Mouse (Mus musculus) lung, embryonic 14.5 days (tissue): ENCODE measurements around the gene Pigh. TPM values are rescaled to one million over a fixed set of nuclear protein-coding genes. Genes with fewer than 3 reads are reported as not detected.

Source experiments
- ATAC-seq: fragments of 200-750 bp; cut with Nextera tagmentation; 2 replicates; pipeline ENCODE4 v1.8.0; 2017; ENCODE audit warnings: mild to moderate bottlenecking, moderate TSS enrichment, moderate library complexity; ENCODE audit not compliant: insufficient read depth
- DNase-seq: peaks from one replicate; pipeline ENCODE4 v3.0.0-alpha.2; 2015
- H3K27ac ChIP-seq: fragments of 300-500 bp; sonication (generic); 2 replicates; pipeline ENCODE4 v1.5.1; 2014; ENCODE audit warnings: low read depth, mild to moderate bottlenecking, moderate library complexity
- H3K27me3 ChIP-seq: fragments of 300-500 bp; sonication (generic); 2 replicates; pipeline ENCODE4 v1.6.1; 2014; ENCODE audit warnings: low read length, control low read depth; ENCODE audit not compliant: insufficient read depth
- H3K36me3 ChIP-seq: fragments of 300-500 bp; sonication (generic); 2 replicates; pipeline ENCODE4 v1.6.1; 2014; ENCODE audit warnings: control low read depth; ENCODE audit not compliant: insufficient read depth
- H3K4me1 ChIP-seq: fragments of 300-500 bp; sonication (generic); 2 replicates; pipeline ENCODE4 v1.6.1; 2014; ENCODE audit warnings: antibody characterized with exemption, control low read depth; ENCODE audit not compliant: insufficient read depth
- H3K4me2 ChIP-seq: fragments of 300-500 bp; sonication (generic); 2 replicates; pipeline ENCODE4 v1.6.1; 2014; ENCODE audit warnings: mild to moderate bottlenecking
- H3K4me3 ChIP-seq: fragments of 300-500 bp; sonication (generic); 2 replicates; pipeline ENCODE4 v1.5.1; 2014; ENCODE audit warnings: low read depth, low read length
- H3K9ac ChIP-seq: fragments of 300-500 bp; sonication (generic); 2 replicates; pipeline ENCODE4 v1.6.1; 2014
- H3K9me3 ChIP-seq: fragments of 300-500 bp; sonication (generic); 2 replicates; pipeline ENCODE4 v1.6.1; 2016; ENCODE audit warnings: low read depth, low read length, control low read depth
- CTCF ChIP-seq: IDR thresholded peaks from 2 replicates; pipeline ENCODE4 v1.5.1; 2016; ENCODE audit warnings: antibody characterized with exemption, low read depth
- WGBS: fragments of 180-500 bp; shearing (Covaris S2); extraction: QIAGEN DNeasy Blood & Tissue Kit; methylation state at CpG from one replicate; pipeline ENCODE4 v1.1.7; 2014; 5-methylcytosine and 5-hydroxymethylcytosine counted together
- polyA plus RNA-seq: library from polyadenylated mRNA; unstranded; fragments of >200 nt; fragmentation: Nextera tagmentation; extraction: Ambion mirVana; gene quantifications from 2 replicates; pipeline ENCODE4 v1.2.1, GENCODE M21; 2014

Gene Pigh
- polyA plus RNA-seq, result 23.5 and 24.7 TPM in 2 replicates

DNA sequence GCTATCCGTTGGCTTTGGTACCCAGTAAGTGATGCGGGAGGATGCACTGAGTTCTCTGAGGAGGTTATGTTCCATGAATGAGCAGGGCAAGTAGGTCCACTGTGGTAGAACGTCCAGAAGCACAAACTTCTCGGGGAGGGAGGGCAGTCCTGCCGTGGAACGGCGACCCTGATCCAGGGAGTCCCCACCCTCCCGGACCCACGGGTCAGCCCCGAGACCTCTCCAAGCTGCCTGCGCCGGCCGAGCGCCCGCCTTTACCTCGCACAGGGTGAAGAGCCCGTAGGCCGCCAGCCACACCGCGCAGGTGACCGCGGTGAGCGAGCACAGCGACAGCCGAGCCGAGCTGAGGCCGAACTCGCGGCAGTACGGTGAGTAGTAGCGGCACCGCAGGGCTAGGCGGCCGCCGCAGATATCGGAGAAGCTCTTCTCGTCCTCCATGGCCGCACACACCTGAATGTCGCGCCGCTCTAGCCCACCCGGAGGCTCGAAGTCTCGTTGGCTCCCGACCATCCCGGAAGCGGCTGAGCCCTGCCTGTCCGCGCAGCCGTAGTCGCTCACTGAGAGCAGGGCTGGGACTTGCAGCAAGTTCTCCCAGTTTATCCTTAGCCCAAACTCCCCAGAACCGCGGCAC lies at the start of gene Pigh:
Pigh (minus strand) TSS at position 470 of the 631 bp plus-strand sequence.
- TF ChIP-seq CTCF, result no peak
- Histone ChIP-seq H3K36me3 (peaks cover 3% of the 10 kb centered on the region; the same call in 1 of the 2 replicates), H3K4me1 (no peaks in the 10 kb centered on the region), H3K4me2 (peak within 1 kb of the TSS; percentile 74), H3K27ac (peak within 1 kb of the TSS; percentile 42; the same call in 1 of the 2 replicates), H3K4me3 (peak within 1 kb of the TSS; percentile 92), H3K9me3 (no peaks in the 10 kb centered on the region), H3K9ac (peak within 1 kb of the TSS; percentile 89), H3K27me3 (no peaks in the 10 kb centered on the region)
- DNase-seq (peak; percentile 94), ATAC-seq (peak; percentile 98)
- WGBS, result under 1% methylated on average over 53 of the region's 53 CpGs

DNA sequence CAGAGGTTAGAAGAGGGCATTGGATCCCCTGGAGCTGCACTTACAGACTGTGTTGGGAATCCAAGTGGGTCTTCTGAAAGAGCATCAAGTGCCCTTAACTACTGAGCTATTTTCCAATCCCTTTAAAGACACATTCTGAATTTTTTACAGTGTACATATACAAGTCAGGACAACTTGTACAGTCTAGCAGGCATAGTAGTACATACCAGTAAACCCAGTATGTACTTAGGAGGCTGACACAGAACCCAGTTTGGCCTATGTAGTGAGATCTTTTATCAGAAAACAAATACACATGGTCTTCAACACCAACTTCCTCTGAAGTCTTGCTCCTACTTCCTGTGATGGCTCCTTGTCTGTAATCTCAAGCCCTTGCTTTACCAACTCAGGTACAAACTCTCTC lies 49.5 kb upstream of the Pigh start:
- Histone ChIP-seq H3K36me3 (no peaks in the 10 kb centered on the region), H3K9me3 (no peaks in the 10 kb centered on the region), H3K4me3 (no peak overlapping the region), H3K27ac (no peak overlapping the region), H3K9ac (no peak overlapping the region), H3K4me2 (no peak overlapping the region), H3K4me1 (no peaks in the 10 kb centered on the region), H3K27me3 (no peaks in the 10 kb centered on the region)
- no peak for DNase-seq
- no peak for TF ChIP-seq CTCF
- no peak for ATAC-seq

DNA sequence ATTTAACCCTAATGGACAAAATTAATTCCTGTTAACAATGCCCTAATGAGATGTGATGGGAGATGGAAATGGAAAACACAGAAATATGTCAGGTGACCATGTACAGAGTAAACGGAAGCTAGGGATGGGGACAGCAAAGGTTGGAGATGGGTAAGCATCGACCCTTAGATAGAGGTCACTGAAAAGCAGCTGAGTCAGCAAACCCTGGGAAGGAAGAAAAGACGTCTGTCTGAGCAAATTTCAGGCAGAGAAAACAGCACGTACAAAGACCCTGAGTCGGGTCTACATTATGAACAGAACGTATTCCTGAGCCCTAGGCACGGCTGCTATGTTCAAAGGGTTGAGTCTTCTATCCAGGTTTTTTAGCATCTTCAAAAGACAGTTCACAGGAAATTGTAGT lies 47.5 kb upstream of the Pigh start:
- Histone ChIP-seq H3K27ac (no peak overlapping the region), H3K27me3 (peaks cover 11% of the 10 kb centered on the region; the same call in 1 of the 2 replicates), H3K4me2 (no peak overlapping the region), H3K9me3 (no peaks in the 10 kb centered on the region), H3K4me3 (no peak overlapping the region), H3K36me3 (no peaks in the 10 kb centered on the region), H3K4me1 (no peaks in the 10 kb centered on the region), H3K9ac (no peak overlapping the region)
- ATAC-seq, result no peak
- no peak for DNase-seq
- no peak for TF ChIP-seq CTCF
- WGBS, result 69% methylated on average over 7 of the region's 7 CpGs

DNA sequence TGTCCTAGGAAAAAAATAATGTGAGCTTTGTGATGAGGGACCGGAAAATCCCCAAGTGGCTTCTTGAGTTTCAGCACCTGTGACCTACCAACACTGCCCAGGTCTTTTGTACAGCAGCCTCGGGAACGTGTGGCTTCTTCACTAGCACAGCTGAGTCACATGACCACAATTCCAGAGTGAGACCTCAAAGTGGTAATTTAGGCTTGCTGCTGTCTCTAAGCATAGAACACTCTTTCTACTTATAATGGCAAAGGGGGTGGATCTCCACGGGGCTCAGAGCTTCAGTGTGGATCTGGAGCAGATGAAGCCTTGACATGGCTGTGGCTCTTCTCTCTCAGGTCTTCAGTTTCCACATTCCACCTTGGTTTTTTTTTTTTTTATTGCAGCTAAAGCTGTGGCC lies 45.7 kb upstream of the Pigh start:
- DNase-seq (no peak), ATAC-seq (no peak)
- no peak overlapping the region for H3K4me3 ChIP-seq
- peaks cover 29% of the 10 kb centered on the region for H3K27me3 ChIP-seq
- no peaks in the 10 kb centered on the region for H3K36me3 ChIP-seq
- no peak overlapping the region for H3K27ac ChIP-seq
- no peaks in the 10 kb centered on the region for H3K4me1 ChIP-seq
- no peaks in the 10 kb centered on the region for H3K9me3 ChIP-seq
- WGBS, result 31% methylated on average over 4 of the region's 4 CpGs
- no peak overlapping the region for H3K9ac ChIP-seq
- TF ChIP-seq CTCF, result no peak
- H3K4me2 ChIP-seq, result no peak overlapping the region

DNA sequence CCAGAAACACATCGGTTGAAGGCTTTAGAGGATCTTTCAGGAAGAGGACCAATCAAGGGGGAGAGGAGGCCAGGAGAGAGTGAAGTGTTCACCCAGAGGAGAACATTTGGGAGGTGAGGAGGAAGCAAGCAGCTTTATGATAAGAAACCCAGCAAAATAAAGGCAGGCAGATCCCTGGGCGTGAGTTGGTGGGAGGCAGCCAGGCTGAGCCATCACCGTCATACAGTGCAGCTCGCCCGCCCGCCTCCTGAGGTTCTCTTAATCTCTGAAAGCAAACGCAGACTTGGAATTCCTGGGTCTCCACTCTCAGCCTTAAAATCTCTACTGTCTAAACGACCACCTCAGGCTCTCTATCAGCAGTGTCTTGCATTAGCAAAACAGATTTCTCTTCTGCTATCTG lies 45.2 kb upstream of the Pigh start:
- no peak overlapping the region for H3K4me3 ChIP-seq
- WGBS, result 29% methylated on average over 8 of the region's 8 CpGs
- H3K9ac ChIP-seq, result no peak overlapping the region
- no peaks in the 10 kb centered on the region for H3K36me3 ChIP-seq
- TF ChIP-seq CTCF, result no peak
- DNase-seq, result no peak
- no peaks in the 10 kb centered on the region for H3K9me3 ChIP-seq
- peaks cover 30% of the 10 kb centered on the region for H3K27me3 ChIP-seq
- no peak overlapping the region for H3K27ac ChIP-seq
- H3K4me2 ChIP-seq, result no peak overlapping the region
- no peaks in the 10 kb centered on the region for H3K4me1 ChIP-seq
- no peak for ATAC-seq

DNA sequence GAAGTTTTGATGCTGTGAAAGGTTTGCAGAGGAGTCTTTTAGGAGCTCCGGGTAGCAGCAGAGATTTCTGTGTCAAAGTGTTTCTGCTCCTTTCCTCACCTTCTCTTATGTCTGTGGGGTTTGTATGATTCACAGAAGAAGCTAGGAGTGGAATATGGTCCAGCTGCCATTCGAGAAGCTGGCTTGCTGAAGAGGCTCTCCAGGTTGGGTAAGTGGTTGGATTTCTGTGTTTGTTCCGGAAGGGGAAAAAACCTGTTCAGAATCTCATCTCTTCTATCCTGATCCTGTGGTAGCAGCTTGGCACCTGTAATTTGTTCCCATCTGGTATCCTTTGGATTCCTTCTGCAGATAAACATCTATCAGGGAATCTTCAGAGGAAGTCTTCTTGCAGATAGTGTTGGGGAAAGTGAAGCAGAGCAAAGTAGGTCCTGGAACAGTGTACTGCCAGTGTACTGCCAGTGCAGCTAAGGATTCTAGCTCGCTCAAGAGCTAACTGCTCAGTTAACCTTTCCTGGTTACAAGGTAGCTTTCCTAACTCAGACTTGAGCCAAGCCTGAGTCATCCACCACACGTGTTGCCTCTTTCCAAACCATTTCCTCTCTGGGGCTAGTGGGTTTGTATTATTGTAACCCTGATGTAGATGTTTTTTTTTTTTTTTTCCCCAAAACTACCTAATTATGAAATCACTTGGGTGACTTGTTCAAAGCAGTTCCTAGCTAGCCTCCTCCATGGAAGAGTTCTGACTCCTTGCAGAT lies 42.4 kb upstream of the Pigh start:
- H3K36me3 ChIP-seq, result no peaks in the 10 kb centered on the region
- TF ChIP-seq CTCF, result no peak
- H3K4me1 ChIP-seq, result no peaks in the 10 kb centered on the region
- H3K27ac ChIP-seq, result no peak overlapping the region
- DNase-seq, result peak; percentile 23
- no peak for ATAC-seq
- H3K9ac ChIP-seq, result no peak overlapping the region
- no peaks in the 10 kb centered on the region for H3K9me3 ChIP-seq
- peak overlapping the region; percentile 78 for H3K4me2 ChIP-seq
- H3K27me3 ChIP-seq, result peaks cover 33% of the 10 kb centered on the region
- H3K4me3 ChIP-seq, result peak overlapping the region; percentile 35
- WGBS, result 18% methylated on average over 5 of the region's 5 CpGs

DNA sequence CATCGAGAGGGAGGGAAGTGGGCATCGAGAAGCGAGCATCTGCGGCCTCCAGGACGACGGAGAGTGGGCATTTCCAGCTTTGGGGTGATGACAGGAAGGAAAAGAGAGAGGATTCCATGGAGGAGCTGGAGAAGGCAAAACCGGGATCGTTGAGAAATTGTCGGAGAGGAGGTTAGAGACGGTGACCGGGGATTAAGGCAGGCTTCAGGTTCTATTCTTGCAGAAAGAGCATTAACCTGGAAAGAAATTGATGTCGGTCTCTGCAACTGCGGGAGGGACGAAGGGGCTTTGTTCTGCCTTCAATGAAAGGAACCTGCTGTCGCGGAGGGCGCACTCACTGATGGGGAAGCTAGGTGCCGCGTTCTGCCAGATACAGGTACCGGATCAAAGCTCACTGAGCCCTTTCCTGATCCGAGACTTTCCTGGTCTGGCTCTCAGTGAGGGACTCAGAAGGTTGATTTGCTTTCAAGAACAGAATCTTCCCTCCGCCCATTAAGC lies 41.8 kb upstream of the Pigh start:
- Histone ChIP-seq H3K36me3 (no peaks in the 10 kb centered on the region), H3K9ac (0 out of 2 replicates have a peak overlapping the region, but pooled peaks have one; percentile 38), H3K4me3 (peak overlapping the region; percentile 35), H3K27me3 (peaks cover 33% of the 10 kb centered on the region), H3K4me2 (peak overlapping the region; percentile 78), H3K9me3 (no peaks in the 10 kb centered on the region), H3K27ac (no peak overlapping the region), H3K4me1 (no peaks in the 10 kb centered on the region)
- no peak for TF ChIP-seq CTCF
- DNase-seq, result no peak
- WGBS, result 2% methylated on average over 22 of the region's 22 CpGs
- ATAC-seq, result no peak
